Mouse (Mus musculus) ES-E14 (cell line): Measurements from ENCODE around the gene Gja6. TPM values are rescaled to one million over a fixed set of nuclear protein-coding genes. Genes with fewer than 3 reads are reported as not detected.

ENCODE experiments used
- DNase-seq: peaks from one replicate; pipeline ENCODE4 v3.0.0-alpha.2; 2013; ENCODE audit warnings: low read depth, low spot score
- H3K27ac ChIP-seq: 2 replicates; pipeline ENCODE4 v1.5.1; 2012; ENCODE audit warnings: low read depth, mild to moderate bottlenecking, low read length, moderate library complexity, mixed read lengths; ENCODE audit not compliant: poor library complexity, insufficient read depth, severe bottlenecking
- H3K36me3 ChIP-seq: 2 replicates; pipeline ENCODE4 v1.6.1; 2012; ENCODE audit warnings: mild to moderate bottlenecking, low read length, moderate library complexity, mixed read lengths; ENCODE audit not compliant: control insufficient read depth, poor library complexity, insufficient read depth, severe bottlenecking
- H3K4me1 ChIP-seq, 2 experiments: fragments of 150-350 bp in 1 of 2; sonication (generic) in 1 of 2; 2 replicates each; pipeline ENCODE4 v1.6.1; 2012; ENCODE audit warnings: low read length in 2 of 2, mild to moderate bottlenecking in 1 of 2, mixed read lengths in 1 of 2; ENCODE audit not compliant: control insufficient read depth in 2 of 2, insufficient read depth in 2 of 2, poor library complexity in 1 of 2
- H3K4me3 ChIP-seq, 2 experiments: fragments of 150-350 bp in 1 of 2; sonication (generic) in 1 of 2; 2 replicates each; pipeline ENCODE4 v1.5.1; 2012; ENCODE audit warnings: low read length in 2 of 2, low read depth in 1 of 2, mild to moderate bottlenecking in 1 of 2, mixed read lengths in 1 of 2; ENCODE audit not compliant: insufficient read depth in 1 of 2, poor library complexity in 1 of 2, severe bottlenecking in 1 of 2
- H3K9ac ChIP-seq: 2 replicates; pipeline ENCODE4 v1.6.1; 2012; ENCODE audit warnings: low read depth, mild to moderate bottlenecking, low read length, mixed read lengths; ENCODE audit not compliant: poor library complexity, insufficient read depth, severe bottlenecking
- H3K9me3 ChIP-seq: fragments of 150-350 bp; sonication (generic); 2 replicates; pipeline ENCODE4 v1.6.1; 2012; ENCODE audit warnings: low read depth, mild to moderate bottlenecking, low read length; ENCODE audit not compliant: control insufficient read depth, insufficient read depth
- CHD2 ChIP-seq: IDR thresholded peaks from 2 replicates; pipeline ENCODE4 v1.6.1; 2014; ENCODE audit warnings: mild to moderate bottlenecking, low read depth, low read length, inconsistent platforms
- HCFC1 ChIP-seq: IDR thresholded peaks from 2 replicates; pipeline ENCODE4 v1.6.1; 2012; ENCODE audit warnings: low read length, inconsistent platforms, borderline replicate concordance; ENCODE audit not compliant: insufficient read depth
- MAFK ChIP-seq: IDR thresholded peaks from 2 replicates; pipeline ENCODE4 v1.6.1; 2014; ENCODE audit warnings: mild to moderate bottlenecking, low read depth, low read length, inconsistent platforms; ENCODE audit not compliant: insufficient read depth
- ZC3H11A ChIP-seq: IDR thresholded peaks from 2 replicates; pipeline ENCODE4 v1.6.1; 2012; ENCODE audit warnings: low read depth, mild to moderate bottlenecking, inconsistent platforms, low read length, borderline replicate concordance
- ZNF384 ChIP-seq: IDR thresholded peaks from 2 replicates; pipeline ENCODE4 v1.6.1; 2012; ENCODE audit warnings: low read depth, low read length, inconsistent platforms
- in situ Hi-C, 2 experiments: fragments of 600-800 bp; cut with MboI; formaldehyde crosslinking; loops; one replicate each; pipeline ENCODE4 v1.15.1; 2025; ENCODE audit warnings: low sequenced_read_pairs in 2 of 2, inconsistent platforms in 1 of 2; ENCODE audit not compliant: unreplicated experiment in 2 of 2
- total RNA-seq: library from RNA; depleted of rRNA; stranded (reverse); fragments of 300-350 nt; gene quantifications from 2 replicates; pipeline ENCODE4 v1.2.3, GENCODE M21; 2012

Gja6 gene
- total RNA-seq, 1 experiment, result 0.58 TPM

GRCm38 (mm10) chrX:160901118-160901517, 5.7 kb downstream of the Gja6 start:
- no peak overlapping the region for H3K9ac ChIP-seq
- no peak overlapping the region for H3K4me3 ChIP-seq
- no peaks in the 10 kb centered on the region for H3K9me3 ChIP-seq
- H3K4me1 ChIP-seq, result no peaks in the 10 kb centered on the region
- in situ Hi-C loops, result no loop called here
- no peak for DNase-seq
- no peaks in the 10 kb centered on the region for H3K36me3 ChIP-seq
- TF ChIP-seq CHD2 (no peak), HCFC1 (no peak), MAFK (no peak)
- no peak overlapping the region for H3K27ac ChIP-seq

- TF ChIP-seq HCFC1, result no peak
- TF ChIP-seq ZC3H11A, result no peak
- TF ChIP-seq ZNF384, result no peak
- no peak for TF ChIP-seq CHD2
- no peak for TF ChIP-seq MAFK
- no peak for DNase-seq
- Histone ChIP-seq H3K9me3 (no peaks in the 10 kb centered on the region), H3K4me3 (no peak overlapping the region), H3K9ac (no peak overlapping the region), H3K27ac (no peak overlapping the region), H3K4me1 (no peaks in the 10 kb centered on the region), H3K36me3 (no peaks in the 10 kb centered on the region)
- in situ Hi-C loops, result no loop called here
Measured at GRCm38 (mm10) chrX:160892077-160892476, 14.8 kb downstream of the Gja6 start.

- Histone ChIP-seq H3K9ac (no peak overlapping the region), H3K27ac (no peak overlapping the region), H3K36me3 (no peaks in the 10 kb centered on the region), H3K4me1 (no peaks in the 10 kb centered on the region), H3K4me3 (no peak overlapping the region), H3K9me3 (no peaks in the 10 kb centered on the region)
- TF ChIP-seq CHD2, result no peak
- DNase-seq, result no peak
- in situ Hi-C loops, result no loop called here
Measured at GRCm38 (mm10) chrX:160886301-160886700, 20.6 kb downstream of the Gja6 start.

- TF ChIP-seq HCFC1 (no peak), ZC3H11A (no peak), CHD2 (no peak), MAFK (no peak), ZNF384 (no peak)
- no peak overlapping the region for H3K9ac ChIP-seq
Measured at GRCm38 (mm10) chrX:160866576-160866975, 40.3 kb downstream of the Gja6 start.

DNA sequence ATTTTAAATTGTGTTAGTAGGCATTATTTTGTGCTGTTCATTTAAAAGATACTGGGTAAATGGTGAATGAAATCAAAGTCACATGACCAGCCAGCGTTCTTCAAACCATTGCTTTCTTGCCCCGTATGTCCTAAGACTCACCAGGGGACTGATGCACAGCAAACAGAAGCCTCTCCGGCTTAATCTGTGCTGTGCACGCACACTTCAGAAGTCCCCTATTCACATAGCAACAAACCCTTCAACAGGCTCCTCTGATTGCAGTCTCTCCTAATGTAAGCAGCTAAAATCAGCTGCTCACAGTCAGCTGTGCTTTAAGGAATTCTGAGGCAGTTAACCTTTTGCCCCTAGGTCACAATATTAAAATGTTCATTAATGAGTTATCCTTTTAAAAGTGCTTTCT, 41.8 kb downstream of the Gja6 start:
- Histone ChIP-seq H3K36me3 (no peaks in the 10 kb centered on the region), H3K4me1 (no peaks in the 10 kb centered on the region), H3K9ac (no peak overlapping the region), H3K9me3 (no peaks in the 10 kb centered on the region), H3K27ac (no peak overlapping the region), H3K4me3 (no peak overlapping the region)
- in situ Hi-C loops, result no loop called here
- DNase-seq, result no peak
- TF ChIP-seq HCFC1 (no peak), CHD2 (no peak), ZC3H11A (no peak), MAFK (no peak), ZNF384 (no peak)

More at GRCm38 (mm10) chrX:160866576-160866975, 40.3 kb downstream of the Gja6 start:
- in situ Hi-C loops, result no loop called here
- Histone ChIP-seq H3K4me3 (no peak overlapping the region), H3K27ac (no peak overlapping the region), H3K9me3 (no peaks in the 10 kb centered on the region), H3K36me3 (no peaks in the 10 kb centered on the region), H3K4me1 (no peaks in the 10 kb centered on the region)
- no peak for DNase-seq
